Mouse (Mus musculus) kidney, postnatal 0 days (tissue): ENCODE results near the gene Srsf5. TPM values are rescaled to one million over a fixed set of nuclear protein-coding genes. Genes with fewer than 3 reads are reported as not detected.
"Not testable (repeated sequence)": the region's sequence is repeated elsewhere in the genome, so short reads cannot be mapped to it uniquely, and the experiment has no call there.

Experiments
- ATAC-seq: fragments of 200-750 bp; cut with Nextera tagmentation; replicated peaks from 2 replicates; pipeline ENCODE4 v1.8.0; 2017; ENCODE audit warnings: low read depth, moderate number of reproducible peaks, moderate TSS enrichment, moderate library complexity; ENCODE audit not compliant: low FRiP score
- DNase-seq: peaks from one replicate; pipeline ENCODE4 v3.0.0-alpha.2; 2016; ENCODE audit warnings: low spot score
- H3K27ac ChIP-seq: fragments of 300-500 bp; sonication (generic); 2 replicates; pipeline ENCODE4 v1.5.1; 2014; ENCODE audit warnings: mild to moderate bottlenecking
- H3K27me3 ChIP-seq: fragments of 300-500 bp; sonication (generic); 2 replicates; pipeline ENCODE4 v1.6.1; 2014; ENCODE audit warnings: low read length, mixed read lengths; ENCODE audit not compliant: insufficient read depth
- H3K36me3 ChIP-seq: fragments of 300-500 bp; sonication (generic); 2 replicates; pipeline ENCODE4 v1.6.1; 2014; ENCODE audit warnings: low read length, mixed read lengths; ENCODE audit not compliant: insufficient read depth
- H3K4me1 ChIP-seq: fragments of 300-500 bp; sonication (generic); replicated peaks from 2 replicates; pipeline ENCODE4 v1.6.1; 2014; ENCODE audit warnings: antibody characterized with exemption, low read length, mixed read lengths; ENCODE audit not compliant: insufficient read depth
- H3K4me2 ChIP-seq: fragments of 300-500 bp; sonication (generic); 2 replicates; pipeline ENCODE4 v1.6.1; 2014; ENCODE audit warnings: mild to moderate bottlenecking, low read length, moderate library complexity, mixed read lengths
- H3K4me3 ChIP-seq: fragments of 300-500 bp; sonication (generic); replicated peaks from 2 replicates; pipeline ENCODE4 v1.5.1; 2014; ENCODE audit warnings: low read depth, low read length
- H3K9ac ChIP-seq: fragments of 300-500 bp; sonication (generic); 2 replicates; pipeline ENCODE4 v1.6.1; 2014; ENCODE audit warnings: low read depth, low read length
- H3K9me3 ChIP-seq: fragments of 300-500 bp; sonication (generic); replicated peaks from 2 replicates; pipeline ENCODE4 v1.6.1; 2016; ENCODE audit warnings: low read length, inconsistent platforms, mixed read lengths
- CTCF ChIP-seq: IDR thresholded peaks from 2 replicates; pipeline ENCODE4 v1.5.1; 2016; ENCODE audit warnings: antibody characterized with exemption, low read depth, mild to moderate bottlenecking, moderate library complexity
- WGBS: fragments of 180-500 bp; shearing (Covaris S2); extraction: QIAGEN DNeasy Blood & Tissue Kit; methylation state at CpG from one replicate; pipeline ENCODE4 v1.1.7; 2014; 5-methylcytosine and 5-hydroxymethylcytosine counted together
- polyA plus RNA-seq: library from polyadenylated mRNA; unstranded; fragments of >200 nt; fragmentation: Nextera tagmentation; extraction: Ambion mirVana; gene quantifications from 2 replicates; pipeline ENCODE4 v1.2.1, GENCODE M21; 2015

The Srsf5 gene
- polyA plus RNA-seq, 1 experiment from 2014 or later: 659 TPM

DNA sequence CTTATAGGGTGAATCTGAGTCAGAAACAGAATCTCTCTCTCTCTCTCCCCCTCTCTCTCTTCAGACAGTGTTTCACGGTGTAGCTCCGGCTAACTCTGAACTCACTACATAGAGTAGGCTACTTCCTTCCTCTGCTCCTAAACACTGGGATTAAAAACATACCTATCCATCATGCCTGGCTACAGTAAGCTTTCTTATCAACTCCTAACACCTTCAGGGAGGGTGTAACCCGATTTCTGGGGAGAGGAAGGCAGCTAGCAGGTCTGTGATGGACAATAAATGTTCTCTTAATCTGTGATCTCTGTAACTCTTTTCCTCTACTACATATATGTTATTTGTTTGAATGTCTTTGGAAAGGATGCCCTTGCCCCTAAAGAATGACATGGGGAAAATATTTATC, 1.9 kb upstream of the Srsf5 start:
- no peak overlapping the region for H3K9ac ChIP-seq
- H3K4me3 ChIP-seq: no peak overlapping the region
- no peak overlapping the region for H3K4me2 ChIP-seq
- H3K9me3 ChIP-seq: no peaks in the 10 kb centered on the region
- H3K4me1 ChIP-seq: peaks cover 4% of the 10 kb centered on the region; the same call in 1 of the 2 replicates
- H3K27ac ChIP-seq: no peak overlapping the region
- ATAC-seq (no peak), DNase-seq (no peak)
- H3K27me3 ChIP-seq: no peaks in the 10 kb centered on the region
- H3K36me3 ChIP-seq: peaks cover 12% of the 10 kb centered on the region
- TF ChIP-seq CTCF: no peak
- WGBS: 82% methylated on average over 3 of the region's 3 CpGs

GRCm38 (mm10) chr12:80944204-80944603, 1.1 kb upstream of the Srsf5 start:
- H3K4me3 ChIP-seq: no peak overlapping the region
- H3K9ac ChIP-seq: no peak overlapping the region
- H3K27ac ChIP-seq: no peak overlapping the region
- H3K36me3 ChIP-seq: peaks cover 18% of the 10 kb centered on the region
- no peak overlapping the region for H3K4me2 ChIP-seq
- peaks cover 4% of the 10 kb centered on the region; the same call in 1 of the 2 replicates for H3K4me1 ChIP-seq
- no peak for TF ChIP-seq CTCF
- no peaks in the 10 kb centered on the region for H3K27me3 ChIP-seq
- no peak for ATAC-seq
- WGBS: 93% methylated on average over 4 of the region's 4 CpGs
- DNase-seq: no peak
- H3K9me3 ChIP-seq: no peaks in the 10 kb centered on the region

- DNase-seq, H3K9me3 ChIP-seq, H3K4me1 ChIP-seq, H3K27me3 ChIP-seq, H3K9ac ChIP-seq: not testable (repeated sequence)
- H3K36me3 ChIP-seq: peaks cover 22% of the 10 kb centered on the region
- peak overlapping the region; percentile 97 for H3K27ac ChIP-seq
- 1% methylated on average over 9 of the region's 9 CpGs for WGBS
- peak overlapping the region; percentile 42 for H3K4me2 ChIP-seq
- H3K4me3 ChIP-seq: peak overlapping the region; percentile 100
- peak; percentile 31 for ATAC-seq
Measured at GRCm38 (mm10) chr12:80944963-80945333, 356 bp upstream of the Srsf5 start.

DNA sequence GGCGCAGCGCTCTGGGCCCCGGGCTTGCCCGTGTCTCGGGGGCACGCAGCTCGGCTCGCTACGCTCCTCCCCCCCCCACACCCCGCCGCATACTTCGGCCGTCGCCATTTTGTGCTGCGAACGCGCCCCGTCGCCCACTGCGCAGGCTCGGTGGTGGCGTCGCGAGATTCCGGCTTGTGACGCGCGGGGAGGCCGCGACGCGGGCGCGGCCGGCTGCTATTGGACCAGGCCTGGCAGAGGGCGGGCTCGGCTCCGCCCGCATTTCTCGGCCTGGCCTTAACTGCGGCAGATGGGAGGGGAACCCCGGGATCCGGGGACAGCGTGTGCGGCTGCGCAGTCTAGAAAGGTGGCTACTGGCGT, 672 bp downstream of the Srsf5 start:
- under 1% methylated on average over 46 of the region's 47 CpGs for WGBS

GRCm38 (mm10) chr12:80948202-80948601, 2.9 kb downstream of the Srsf5 start:
- 94% methylated on average over 18 of the region's 18 CpGs for WGBS
- Histone ChIP-seq H3K4me1 (peaks cover 4% of the 10 kb centered on the region), H3K27me3 (no peaks in the 10 kb centered on the region), H3K4me3 (no peak overlapping the region), H3K4me2 (no peak overlapping the region), H3K27ac (no peak overlapping the region), H3K36me3 (peaks cover 42% of the 10 kb centered on the region), H3K9ac (no peak overlapping the region), H3K9me3 (no peaks in the 10 kb centered on the region)
- no peak for DNase-seq
- no peak for ATAC-seq
- no peak for TF ChIP-seq CTCF

More for the DNA sequence above, 672 bp downstream of the Srsf5 start:
- Histone ChIP-seq H3K9ac (peak overlapping the region; percentile 99), H3K27me3 (no peaks in the 10 kb centered on the region), H3K27ac (peak overlapping the region; percentile 97), H3K4me3 (peak overlapping the region; percentile 100), H3K9me3 (no peaks in the 10 kb centered on the region), H3K4me1 (peaks cover 4% of the 10 kb centered on the region; the same call in 1 of the 2 replicates), H3K36me3 (peaks cover 28% of the 10 kb centered on the region), H3K4me2 (peak overlapping the region; percentile 71)
- TF ChIP-seq CTCF: no peak; the same call in 1 of the 2 replicates
- DNase-seq (peak; percentile 96), ATAC-seq (peak; percentile 97)

GRCm38 (mm10) chr12:80949603-80950002, 4.3 kb downstream of the Srsf5 start:
- H3K9ac ChIP-seq, H3K4me3 ChIP-seq, H3K4me2 ChIP-seq, H3K9me3 ChIP-seq, H3K27ac ChIP-seq, H3K4me1 ChIP-seq, H3K27me3 ChIP-seq, ATAC-seq, DNase-seq: not testable (repeated sequence)
- WGBS: 87% methylated on average over 14 of the region's 16 CpGs
- peaks cover 47% of the 10 kb centered on the region for H3K36me3 ChIP-seq

DNA sequence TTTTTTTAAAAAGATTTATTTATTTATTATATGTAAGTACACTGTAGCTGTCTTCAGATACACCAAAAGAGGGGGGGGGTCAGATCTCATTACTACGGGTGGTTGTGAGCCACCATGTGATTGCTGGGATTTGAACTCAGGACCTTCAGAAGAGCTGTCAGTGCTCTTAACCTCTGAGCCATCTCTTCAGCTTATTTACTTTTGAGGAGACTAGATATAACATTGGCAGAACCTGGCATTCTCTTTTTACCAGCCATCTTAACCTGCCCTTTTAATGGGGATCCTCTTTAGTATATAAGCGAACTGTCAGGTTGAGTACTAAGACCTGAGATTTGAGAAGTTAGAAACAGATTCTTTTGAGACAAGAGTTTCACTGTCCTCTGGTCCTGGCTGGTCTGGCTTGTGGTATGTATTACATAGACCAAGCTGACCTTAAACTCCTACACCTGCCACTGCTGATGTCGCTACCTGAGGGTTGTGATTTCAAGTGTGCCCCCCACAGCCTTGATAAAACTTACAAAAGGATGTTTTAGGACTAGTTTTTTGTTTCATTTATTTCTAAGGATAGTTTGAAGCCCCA, 6.4 kb downstream of the Srsf5 start:
- 86% methylated on average over 3 of the region's 3 CpGs for whole genome bisulfite sequencing
- Histone ChIP-seq H3K4me3 (no peak overlapping the region), H3K36me3 (peaks cover 56% of the 10 kb centered on the region), H3K9ac (no peak overlapping the region), H3K4me1 (peaks cover 4% of the 10 kb centered on the region), H3K27me3 (no peaks in the 10 kb centered on the region), H3K27ac (no peak overlapping the region), H3K4me2 (no peak overlapping the region), H3K9me3 (no peaks in the 10 kb centered on the region)
- ATAC-seq: 0 out of 2 replicates have a peak, but pooled peaks have one; percentile 19
- no peak for TF ChIP-seq CTCF
- no peak for DNase-seq
